Mouse (Mus musculus): ENCODE measurements around the gene Serinc5. TPM values are rescaled to one million over a fixed set of nuclear protein-coding genes. Genes with fewer than 3 reads are reported as not detected.
A peak's percentile ranks its signal among the peaks of the same experiment; 100 is the strongest.
"Not testable (repeated sequence)": the region's sequence is repeated elsewhere in the genome, so short reads cannot be mapped to it uniquely, and the experiment has no call there.

The Serinc5 gene
- 10 to 100 TPM; 67.0 to 71.5 (median 69.2) TPM for total RNA-seq (2022)

DNA sequence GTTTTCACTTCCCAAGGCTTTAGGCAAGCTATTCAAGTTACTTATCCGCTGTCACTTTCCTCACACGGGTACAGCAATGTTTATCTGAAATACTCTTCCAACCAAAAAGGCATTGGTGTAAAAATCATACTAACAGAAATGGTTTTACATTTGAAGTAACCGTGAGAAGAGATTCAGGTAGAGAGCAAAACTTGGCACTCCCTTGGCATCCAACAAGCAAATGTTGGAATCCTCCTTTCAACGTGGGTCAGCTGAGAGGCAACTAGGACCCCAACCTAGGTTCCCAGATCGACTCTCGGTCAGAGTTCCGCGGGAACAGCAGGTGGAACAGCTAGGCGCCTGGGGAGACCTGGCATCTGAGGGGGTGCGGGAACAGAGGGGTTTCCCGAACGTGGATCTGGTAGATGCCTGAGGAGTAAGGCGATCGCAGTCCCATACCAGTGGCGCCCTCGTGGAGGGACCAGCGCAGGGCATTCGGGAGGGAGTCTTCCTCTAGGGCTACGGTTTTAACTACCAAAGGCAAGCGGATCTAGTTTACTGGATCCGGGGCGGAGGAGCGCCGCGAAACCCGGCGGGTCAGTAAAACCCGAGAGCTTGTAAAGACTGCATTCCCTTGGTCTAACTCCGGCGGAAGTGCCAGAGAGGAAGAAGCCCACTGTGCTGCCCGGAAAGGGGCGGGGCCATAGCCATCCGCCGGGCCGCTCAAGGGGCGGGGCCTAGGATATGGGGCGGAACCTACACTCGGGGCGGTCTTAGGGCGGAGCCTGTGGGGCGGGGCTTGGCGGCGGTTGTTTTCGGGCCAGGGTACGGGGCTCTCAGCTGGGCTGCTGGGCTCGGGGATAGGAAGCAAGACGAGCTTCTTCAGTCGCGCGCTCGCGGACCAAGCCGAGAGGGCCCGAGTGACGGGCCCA is at the start of gene Serinc5:
TSS of gene Serinc5 (plus strand) at position 781 of the 911 bp plus-strand sequence.
- DNase-seq (ENCODE audit: low spot score in 2 of 2): peak; percentile 92 to 93

GRCm38 (mm10) chr13:92576072-92576471 is 34.8 kb upstream of the Serinc5 start, which contains the start of gene Spz1:
Gene Spz1 (minus strand): TSS chr13:92576172.
- no peak for DNase-seq (ENCODE audit: low spot score in 2 of 2)

GRCm38 (mm10) chr13:92576688-92577087 is 34.2 kb upstream of the Serinc5 start:
- DNase-seq (ENCODE audit: low spot score in 2 of 2): no peak

DNA sequence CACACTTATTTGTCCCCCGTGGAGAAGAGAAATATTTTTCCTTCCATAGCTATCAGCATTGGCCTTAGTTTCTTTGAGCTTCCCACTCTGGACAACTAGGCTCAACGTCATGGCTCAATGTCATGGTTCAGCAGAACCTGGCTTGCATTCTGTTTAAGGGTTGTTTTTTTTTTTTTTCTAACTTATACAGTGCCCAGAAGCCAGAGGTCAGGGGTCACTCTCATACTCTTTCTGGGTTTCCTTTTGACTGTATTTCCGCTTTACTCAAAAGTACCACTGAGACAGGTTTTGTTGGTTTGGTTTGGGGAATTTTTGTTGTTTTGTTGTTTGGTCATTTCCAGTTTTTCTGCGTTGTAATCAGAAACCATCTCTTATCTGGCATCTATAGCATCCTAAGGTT is 32.7 kb upstream of the Serinc5 start:
- no peak for DNase-seq (ENCODE audit: low spot score in 2 of 2)

GRCm38 (mm10) chr13:92580220-92581043 is 30.5 kb upstream of the Serinc5 start:
- peak; percentile 17 to 34 for DNase-seq (ENCODE audit: low spot score in 2 of 2)

DNA sequence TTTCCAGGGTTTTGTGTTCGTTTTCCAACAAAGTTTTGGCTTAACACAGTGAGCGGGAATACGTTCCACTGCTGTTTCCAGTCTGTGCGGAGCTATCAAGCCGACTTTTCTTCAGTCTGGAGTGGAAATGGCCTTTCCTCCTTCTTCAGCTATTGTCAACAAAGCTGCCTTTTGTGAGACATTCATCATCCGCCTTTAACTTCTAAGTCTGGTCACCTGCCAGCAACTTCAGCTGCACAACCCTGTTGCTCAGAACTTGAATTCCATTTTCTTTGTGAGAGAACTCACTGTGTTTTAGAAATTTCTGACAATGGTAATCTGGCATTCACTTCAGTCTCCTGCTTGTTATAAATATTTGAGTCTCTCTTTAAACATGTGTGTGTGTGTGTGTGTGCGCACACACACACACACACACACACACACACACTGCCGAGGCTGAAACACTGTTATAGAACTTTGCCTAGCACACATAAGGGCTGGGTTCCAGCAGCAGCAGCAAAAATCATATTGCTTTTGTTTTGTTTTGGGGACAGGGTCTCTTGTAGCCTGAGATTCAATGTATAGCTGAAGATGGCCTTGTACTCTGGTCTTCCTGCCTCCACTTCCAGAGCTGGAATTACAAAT is 26.7 kb upstream of the Serinc5 start:
- no peak for DNase-seq (ENCODE audit: low spot score in 2 of 2)

- no peak for DNase-seq (ENCODE audit: low spot score in 2 of 2)
Measured at GRCm38 (mm10) chr13:92588704-92589103, 22.2 kb upstream of the Serinc5 start.

GRCm38 (mm10) chr13:92589255-92589654 is 21.6 kb upstream of the Serinc5 start:
- no peak for DNase-seq (ENCODE audit: low spot score in 2 of 2)

- no peak for DNase-seq (ENCODE audit: low spot score in 2 of 2)
Measured at GRCm38 (mm10) chr13:92591225-92591624, 19.7 kb upstream of the Serinc5 start.

GRCm38 (mm10) chr13:92592268-92592785 is 18.6 kb upstream of the Serinc5 start:
- DNase-seq (ENCODE audit: low spot score in 2 of 2): no peak

GRCm38 (mm10) chr13:92592786-92593635 is 17.9 kb upstream of the Serinc5 start:
- DNase-seq (ENCODE audit: low spot score in 2 of 2): peak in 1 of 2 experiments; percentile 35

DNA sequence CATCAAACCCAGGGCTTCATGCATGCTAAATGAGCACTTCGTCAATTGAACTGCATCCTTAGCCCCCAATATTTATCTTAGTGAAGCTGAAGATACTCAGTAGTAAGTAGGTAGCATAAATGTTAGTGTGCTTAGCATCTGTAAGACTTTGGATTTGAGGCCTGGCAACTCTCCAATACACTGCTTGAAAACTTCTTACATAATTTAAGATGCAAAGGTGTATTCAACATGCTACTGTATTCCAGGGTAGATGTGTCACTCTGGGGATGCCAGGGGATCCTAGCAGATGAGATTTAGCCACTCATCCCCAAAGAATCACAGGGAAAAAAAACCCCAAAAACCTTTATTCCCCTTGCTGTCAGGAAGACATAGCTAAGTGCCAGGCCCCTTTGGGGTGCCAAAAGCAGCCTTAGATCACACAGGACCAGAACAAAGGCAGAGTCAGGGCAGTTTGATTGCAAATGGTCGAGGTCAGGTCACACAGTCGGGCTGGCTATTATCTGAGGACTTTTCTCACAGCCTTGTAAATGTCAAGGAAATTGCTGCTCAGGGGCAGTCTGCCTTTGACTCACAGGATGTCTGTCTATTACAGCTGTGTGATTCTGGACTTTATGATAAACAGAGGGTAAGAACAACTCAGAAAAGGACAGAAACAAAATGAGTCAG is 17.0 kb upstream of the Serinc5 start:
- no peak for DNase-seq (ENCODE audit: low spot score in 2 of 2)

DNA sequence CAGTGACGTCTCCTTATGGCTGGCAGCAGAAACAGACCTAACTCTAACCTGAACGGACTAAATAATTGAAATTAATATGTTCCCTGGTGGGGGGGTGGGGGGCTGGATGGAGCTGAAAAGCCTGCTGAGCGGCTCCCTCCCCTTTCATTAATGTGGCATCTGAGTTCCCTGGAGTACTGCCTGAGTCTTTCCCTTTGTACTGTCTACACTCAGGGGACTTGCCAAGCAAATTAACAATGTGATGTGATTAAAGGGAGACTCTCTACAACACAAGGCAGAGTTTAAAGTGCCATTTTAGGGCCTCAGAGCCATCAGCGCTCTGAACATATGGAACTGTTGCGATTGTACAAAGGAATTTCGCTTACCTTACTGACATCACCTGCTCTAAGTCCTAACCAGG is 16.4 kb upstream of the Serinc5 start:
- DNase-seq (ENCODE audit: low spot score in 2 of 2): no peak

DNA sequence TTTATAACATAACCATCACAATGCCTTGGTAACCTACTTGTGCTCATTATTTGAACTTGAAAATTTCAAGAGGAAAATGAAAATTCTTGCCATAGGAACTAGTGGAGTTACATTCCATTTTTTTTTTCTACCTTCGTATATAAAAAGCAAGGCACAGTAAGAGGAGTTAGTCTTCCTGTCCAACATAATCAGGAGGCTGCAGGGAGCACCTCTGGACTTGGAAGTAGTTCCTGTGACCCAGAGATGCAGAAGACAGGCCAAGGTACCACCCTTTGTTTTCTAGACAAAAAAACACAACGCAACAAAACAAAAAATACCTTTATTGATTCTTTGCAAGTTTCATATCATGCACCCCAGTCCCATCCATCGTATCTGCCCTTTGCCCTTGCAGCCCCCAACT is 16.0 kb upstream of the Serinc5 start:
- no peak for DNase-seq (ENCODE audit: low spot score in 2 of 2)

GRCm38 (mm10) chr13:92595424-92595823 is 15.5 kb upstream of the Serinc5 start:
- no peak for DNase-seq (ENCODE audit: low spot score in 2 of 2)

DNA sequence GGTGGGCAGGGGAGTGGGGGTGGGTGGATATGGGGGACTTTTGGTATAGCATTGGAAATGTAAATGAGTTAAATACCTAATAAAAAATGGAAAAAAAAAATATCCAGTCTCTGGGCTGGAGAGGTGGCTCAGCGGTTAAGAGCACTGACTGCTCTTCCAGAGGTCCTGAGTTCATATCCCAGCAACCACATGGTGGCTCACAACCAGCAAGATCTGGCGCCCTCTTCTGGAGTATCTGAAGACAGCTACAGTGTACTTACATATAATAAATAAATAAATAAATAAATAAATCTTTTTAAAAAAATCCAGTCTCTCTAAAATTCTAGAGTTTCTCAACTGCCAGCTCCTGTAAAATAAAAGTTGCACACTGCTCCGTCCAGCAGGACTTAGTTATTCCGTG is 5.6 kb upstream of the Serinc5 start:
- not testable (repeated sequence) for DNase-seq (ENCODE audit: low spot score in 2 of 2)

DNA sequence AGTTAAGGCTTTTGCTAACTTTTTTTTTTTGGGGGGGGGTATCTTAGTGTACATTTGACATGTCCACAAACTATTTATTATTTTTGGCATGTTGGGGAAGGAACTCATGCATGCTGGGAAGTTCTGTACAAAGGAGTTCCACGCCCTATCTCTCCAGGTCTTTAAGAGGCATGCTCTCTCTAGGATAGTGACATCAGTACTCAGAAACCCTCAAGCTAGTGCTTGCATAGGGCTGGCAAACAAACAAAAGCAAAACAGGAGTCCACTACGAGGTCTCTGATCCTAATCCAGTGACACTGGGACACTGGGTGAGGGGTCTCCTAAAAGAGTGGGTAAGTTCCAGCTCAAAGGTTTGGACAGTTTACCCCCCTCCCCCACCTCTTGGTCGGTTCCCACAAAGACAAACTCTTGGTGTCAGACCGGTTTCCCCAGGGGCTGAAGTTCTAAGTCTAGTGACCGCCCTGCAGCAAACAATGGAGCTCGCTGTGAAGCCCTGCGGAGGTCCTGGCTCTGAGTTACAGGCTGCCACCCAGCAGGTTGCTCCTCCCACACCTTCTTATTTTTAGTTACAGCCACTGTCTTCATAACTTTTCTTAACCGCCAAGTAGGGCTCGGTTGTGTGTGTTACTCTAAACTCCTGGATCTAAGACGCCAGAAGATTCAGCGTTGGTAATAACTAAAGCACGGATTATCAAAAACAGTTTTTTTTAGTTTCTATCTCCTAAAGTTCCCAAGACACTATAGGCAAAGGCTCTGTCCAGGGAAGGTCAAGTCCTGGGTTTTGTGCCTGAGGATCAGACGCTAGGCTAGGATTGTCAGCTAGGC is 1.2 kb upstream of the Serinc5 start:
- no peak for DNase-seq (ENCODE audit: low spot score in 2 of 2)

GRCm38 (mm10) chr13:92611254-92611784 is 428 bp downstream of the Serinc5 start:
- DNase-seq (ENCODE audit: low spot score in 2 of 2): no peak

GRCm38 (mm10) chr13:92611917-92612316 is 1.0 kb downstream of the Serinc5 start:
- DNase-seq (ENCODE audit: low spot score in 2 of 2): no peak
